Mouse (Mus musculus) kidney, postnatal 36 days (tissue): ENCODE results near the gene Cys1.
"Not testable (repeated sequence)": the region's sequence is repeated elsewhere in the genome, so short reads cannot be mapped to it uniquely, and the experiment has no call there.

Source experiments
- DNase-seq, 2 experiments: peaks; one replicate each; pipeline ENCODE4 v3.0.0; 2021 to 2022; ENCODE audit warnings: mixed read lengths in 2 of 2

The Cys1 gene

GRCm38 (mm10) chr12:24681286-24682023, at the start of gene Cys1:
Gene Cys1 (minus strand): TSS chr12:24681813.
- peak; percentile 83 to 86 for DNase-seq

GRCm38 (mm10) chr12:24724369-24724768, 42.8 kb upstream of the Cys1 start:
- peak in 1 of 2 experiments; percentile 16 for DNase-seq

GRCm38 (mm10) chr12:24723859-24724258, 42.2 kb upstream of the Cys1 start:
- DNase-seq, result no peak

- DNase-seq, result no peak
These were observed 41.8 kb upstream of the Cys1 start for GRCm38 (mm10) chr12:24723434-24723833.

- DNase-seq, result peak; percentile 31 to 65
These were observed 35.2 kb upstream of the Cys1 start for GRCm38 (mm10) chr12:24716721-24717301.

- no peak for DNase-seq
These were observed 33.8 kb upstream of the Cys1 start for GRCm38 (mm10) chr12:24715268-24715896.

GRCm38 (mm10) chr12:24714579-24715255, 33.1 kb upstream of the Cys1 start:
- no peak for DNase-seq

- no peak for DNase-seq
These were observed 30.8 kb upstream of the Cys1 start for GRCm38 (mm10) chr12:24712396-24712795.

GRCm38 (mm10) chr12:24710672-24711071, 29.1 kb upstream of the Cys1 start:
- DNase-seq, result peak in 1 of 2 experiments; percentile 60

GRCm38 (mm10) chr12:24709831-24710508, 28.4 kb upstream of the Cys1 start:
- peak; percentile 59 to 83 for DNase-seq

GRCm38 (mm10) chr12:24709409-24709808, 27.8 kb upstream of the Cys1 start:
- no peak for DNase-seq

- no peak for DNase-seq
These were observed 27.2 kb upstream of the Cys1 start for GRCm38 (mm10) chr12:24708824-24709218.

GRCm38 (mm10) chr12:24707954-24708823, 26.6 kb upstream of the Cys1 start, which contains the start of gene Rrm2:
Gene Rrm2 (plus strand): TSS chr12:24708241.
- peak; percentile 95 to 99 for DNase-seq

- DNase-seq, result no peak
These were observed 25.8 kb upstream of the Cys1 start for GRCm38 (mm10) chr12:24707480-24707802.

GRCm38 (mm10) chr12:24706764-24707479, 25.3 kb upstream of the Cys1 start:
- peak; percentile 72 to 73 for DNase-seq

- peak in 1 of 2 experiments; percentile 17 for DNase-seq
These were observed 24.1 kb upstream of the Cys1 start for GRCm38 (mm10) chr12:24705502-24706263.

- no peak for DNase-seq
These were observed 21.4 kb upstream of the Cys1 start for GRCm38 (mm10) chr12:24703013-24703412.

GRCm38 (mm10) chr12:24701621-24702020, 20.0 kb upstream of the Cys1 start:
- DNase-seq, result not testable (repeated sequence)

- DNase-seq, result no peak
These were observed 18.0 kb upstream of the Cys1 start for GRCm38 (mm10) chr12:24699578-24699977.

GRCm38 (mm10) chr12:24698514-24698913, 16.9 kb upstream of the Cys1 start:
- no peak for DNase-seq
